Mouse (Mus musculus): ENCODE measurements around the gene Mcemp1.

Mcemp1 gene

DNA sequence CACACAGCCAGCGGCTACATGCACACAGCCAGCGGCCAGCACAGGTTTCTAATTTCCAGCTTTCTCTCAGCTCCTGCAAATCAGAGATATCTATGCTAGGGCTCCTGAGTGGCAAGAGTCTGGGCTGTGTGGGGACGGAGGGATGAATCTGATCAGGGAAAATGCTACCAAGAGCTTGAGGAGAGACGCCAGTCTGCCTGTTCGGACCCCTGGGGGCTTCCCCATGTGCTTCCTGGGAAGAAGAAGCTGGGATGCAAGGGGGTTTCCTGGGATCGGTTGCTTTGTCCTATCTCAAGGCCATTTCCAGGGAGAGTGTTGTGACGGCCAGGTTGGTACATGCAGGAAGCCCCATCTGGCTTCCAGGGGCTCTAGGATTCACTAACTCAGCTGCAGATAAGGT is 42.1 kb downstream of the Mcemp1 start:
- in situ Hi-C loops (cut with MboI; ENCODE audit: low pct_unique_long_range_greater_than_20kb in 1 of 2, low sequenced_read_pairs in 2 of 2, unreplicated experiment in 1 of 2), result loop anchor here (25.0 kb wide), 2 partner anchors 255 to 655 kb away; partner anchors contain the start of gene Cd209c (in 1 of the 2)

DNA sequence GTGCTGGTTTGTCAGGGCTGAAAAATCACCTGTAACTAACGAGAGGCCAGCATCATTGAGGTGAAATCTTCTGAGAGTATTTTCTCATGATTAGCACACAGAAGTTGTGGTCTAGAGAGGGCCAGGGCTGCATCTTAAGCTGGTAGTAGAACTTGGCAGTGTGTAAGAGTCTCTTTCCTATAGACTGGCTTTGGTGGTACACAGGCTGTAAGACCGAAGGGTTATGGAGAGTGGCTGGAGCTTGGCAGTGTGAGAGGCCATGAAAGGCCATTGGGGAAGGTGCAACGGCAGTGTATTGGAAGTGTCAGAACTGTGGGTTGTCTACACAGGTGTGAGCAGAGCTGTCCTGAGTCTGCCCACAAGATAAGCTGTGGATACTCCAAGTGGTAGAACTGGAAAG is 44.8 kb downstream of the Mcemp1 start:
- in situ Hi-C loops (cut with MboI; ENCODE audit: low pct_unique_long_range_greater_than_20kb in 1 of 2, low sequenced_read_pairs in 2 of 2, unreplicated experiment in 1 of 2), result loop anchor here (10.0 to 25.0 kb wide), 3 partner anchors 244 to 652 kb away; partner anchors contain the start of gene Cd209c (in 2 of the 2)

DNA sequence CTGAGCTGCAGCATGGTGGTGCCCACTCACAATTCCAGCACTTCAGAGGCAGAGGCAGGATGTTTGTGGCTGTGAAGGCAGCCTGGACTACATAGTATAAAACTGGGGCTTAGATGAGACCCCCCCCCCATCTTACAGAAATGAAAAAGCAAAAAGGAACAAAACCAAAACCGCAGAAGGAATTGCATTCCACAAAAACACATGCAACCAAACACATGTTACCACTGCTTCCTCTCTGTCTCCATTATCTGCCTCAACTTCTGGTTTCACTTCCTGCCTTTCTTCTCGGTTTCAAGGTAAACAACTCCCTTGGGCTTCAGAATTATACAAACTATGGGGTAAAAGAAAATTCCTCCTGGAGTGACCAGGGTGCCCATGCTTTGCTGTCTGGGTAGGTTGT is 46.1 kb downstream of the Mcemp1 start:
- in situ Hi-C loops (cut with MboI; ENCODE audit: low pct_unique_long_range_greater_than_20kb in 1 of 2, low sequenced_read_pairs in 2 of 2, unreplicated experiment in 1 of 2), result loop anchor here (10.0 to 25.0 kb wide), 3 partner anchors 243 to 651 kb away; partner anchors contain the start of gene Cd209c (in 2 of the 2)

DNA sequence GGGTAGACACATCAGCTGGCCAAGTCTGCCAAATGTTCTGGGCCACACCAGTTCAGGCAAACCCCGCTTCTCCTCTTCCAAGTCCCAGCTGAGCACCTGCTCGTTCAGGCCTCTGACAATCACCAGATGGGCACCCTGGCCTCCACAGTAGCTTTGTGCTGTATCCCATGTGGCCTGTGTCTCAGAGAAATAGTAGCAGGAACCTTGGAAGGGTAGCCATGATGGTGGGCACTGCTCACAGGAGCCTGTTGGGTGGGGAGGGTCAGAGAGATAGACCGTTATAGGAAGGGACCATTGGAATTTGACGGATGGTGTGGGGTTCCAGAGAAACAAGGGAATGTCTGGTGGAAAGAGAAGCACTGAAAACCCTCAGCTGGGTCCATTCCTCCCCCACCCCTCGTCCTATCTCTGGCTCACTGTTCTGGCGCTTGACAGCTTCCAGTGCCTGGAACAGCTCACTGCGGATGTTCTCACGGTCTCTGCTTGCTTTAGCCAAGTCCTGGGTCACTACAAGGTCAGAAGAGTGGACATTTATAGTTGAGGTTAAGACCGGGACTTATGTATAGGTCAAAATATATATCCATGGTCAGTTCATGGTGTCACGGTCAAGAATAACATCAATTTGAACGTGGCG is 51.9 kb downstream of the Mcemp1 start:
- in situ Hi-C loops (cut with MboI; ENCODE audit: low pct_unique_long_range_greater_than_20kb in 1 of 2, low sequenced_read_pairs in 2 of 2, unreplicated experiment in 1 of 2), result loop anchor here (10.0 to 25.0 kb wide), 3 partner anchors 237 to 645 kb away; partner anchors contain the start of gene Cd209c (in 2 of the 2)

DNA sequence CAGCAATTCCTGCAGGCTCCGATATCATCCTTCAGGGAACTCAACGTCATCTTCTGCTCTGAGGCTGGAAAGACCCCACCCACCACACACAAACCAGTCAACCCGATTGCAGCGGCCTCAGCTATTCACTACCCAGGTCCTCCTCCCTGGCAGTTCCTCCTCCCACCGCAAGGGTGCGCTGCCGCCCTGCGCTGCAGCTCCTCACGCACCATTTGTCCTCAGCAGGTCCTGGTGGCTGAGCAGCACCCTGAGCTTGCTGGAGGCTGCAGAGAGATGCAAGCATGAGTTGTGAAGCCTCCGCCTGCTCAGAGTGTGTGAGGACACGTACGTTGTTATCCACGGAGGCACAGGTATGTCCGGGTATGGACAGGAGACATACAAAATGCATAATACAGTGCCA is 53.0 kb downstream of the Mcemp1 start:
- in situ Hi-C loops (cut with MboI; ENCODE audit: low pct_unique_long_range_greater_than_20kb in 1 of 2, low sequenced_read_pairs in 2 of 2, unreplicated experiment in 1 of 2), result loop anchor here (10.0 to 25.0 kb wide), 3 partner anchors 236 to 644 kb away; partner anchors contain the start of gene Cd209c (in 2 of the 2)

Measured in mouse embryonic stem cell (cell line).